Mouse (Mus musculus) heart, postnatal 25 days (tissue): ENCODE measurements around the gene Pcbd2. TPM values are rescaled to one million over a fixed set of nuclear protein-coding genes. Genes with fewer than 3 reads are reported as not detected.
"Not testable (repeated sequence)": the region's sequence is repeated elsewhere in the genome, so short reads cannot be mapped to it uniquely, and the experiment has no call there.

ENCODE experiments used
- DNase-seq: peaks from one replicate; pipeline ENCODE4 v3.0.0; 2022; ENCODE audit warnings: low spot score
- intact Hi-C: fragments of 180-260 bp; cut with DNase I; formaldehyde crosslinking; loops from one replicate; pipeline ENCODE4 v1.15.1; 2025
- total RNA-seq, 2 experiments: library from RNA; stranded (reverse); gene quantifications; 2 replicates each; pipeline ENCODE4 v1.2.3; 2021

Gene Pcbd2
- total RNA-seq, result 10 to 100 TPM; 38.2 to 42.5 TPM

- peak; percentile 78 for DNase-seq
- intact Hi-C loops, result loop anchor here (5.0 to 10.0 kb wide), 2 partner anchors 35 to 238 kb away; partner anchors contain the start of gene B230219D22Rik
Observed at GRCm38 (mm10) chr13:55727120-55727838, at the start of gene Pcbd2. Pcbd2 (plus strand) TSS chr13:55727368.

- DNase-seq, result no peak
- intact Hi-C loops, result no loop called here
Observed at GRCm38 (mm10) chr13:55682201-55682600, 45.0 kb upstream of the Pcbd2 start.

- no peak for DNase-seq
- intact Hi-C loops, result no loop called here
Observed at GRCm38 (mm10) chr13:55683581-55683980, 43.6 kb upstream of the Pcbd2 start.

- DNase-seq, result no peak
- intact Hi-C loops, result no loop called here
Observed at GRCm38 (mm10) chr13:55686107-55686633, 41.0 kb upstream of the Pcbd2 start.

GRCm38 (mm10) chr13:55687927-55688602 is 39.1 kb upstream of the Pcbd2 start:
- DNase-seq, result no peak
- intact Hi-C loops, result no loop called here

GRCm38 (mm10) chr13:55692535-55693242 is 34.5 kb upstream of the Pcbd2 start, which contains the start of gene B230219D22Rik:
B230219D22Rik (plus strand) TSS chr13:55693124.
- intact Hi-C loops, result loop anchor here (5.0 kb wide), 1 partner anchor 35 kb away; the partner anchor contains the start of gene Pcbd2
- peak; percentile 83 for DNase-seq

GRCm38 (mm10) chr13:55693243-55693721 is 33.9 kb upstream of the Pcbd2 start:
- intact Hi-C loops, result loop anchor here (5.0 kb wide), 1 partner anchor 34 kb away; the partner anchor contains the start of gene Pcbd2
- no peak for DNase-seq

- DNase-seq, result no peak
- intact Hi-C loops, result loop anchor here (5.0 kb wide), 1 partner anchor 33 kb away; the partner anchor contains the start of gene Pcbd2
Observed at GRCm38 (mm10) chr13:55694110-55694509, 33.1 kb upstream of the Pcbd2 start.

- intact Hi-C loops, DNase-seq: not testable (repeated sequence)
Observed at GRCm38 (mm10) chr13:55695989-55696388, 31.2 kb upstream of the Pcbd2 start.

GRCm38 (mm10) chr13:55704301-55704700 is 22.9 kb upstream of the Pcbd2 start:
- intact Hi-C loops, result no loop called here
- no peak for DNase-seq

- intact Hi-C loops, result no loop called here
- no peak for DNase-seq
Observed at GRCm38 (mm10) chr13:55712846-55713245, 14.3 kb upstream of the Pcbd2 start.

GRCm38 (mm10) chr13:55714501-55715166 is 12.5 kb upstream of the Pcbd2 start, which contains the start of gene Txndc15:
Txndc15 (plus strand) TSS chr13:55714650.
- peak; percentile 74 for DNase-seq
- intact Hi-C loops, result loop anchor here (2.0 kb wide), 1 partner anchor 14 kb away; no protein-coding TSS in a partner anchor

- DNase-seq, result no peak
- intact Hi-C loops, result loop anchor here (2.0 kb wide), 1 partner anchor 14 kb away; no protein-coding TSS in a partner anchor
Observed at GRCm38 (mm10) chr13:55715167-55715512, 12.0 kb upstream of the Pcbd2 start.

GRCm38 (mm10) chr13:55715908-55716510 is 11.2 kb upstream of the Pcbd2 start:
- DNase-seq, result no peak
- intact Hi-C loops, result loop anchor here (2.0 kb wide), 1 partner anchor 13 kb away; no protein-coding TSS in a partner anchor

- DNase-seq, result no peak
- intact Hi-C loops, result loop anchor here (10.0 kb wide), 1 partner anchor 243 kb away; no protein-coding TSS in a partner anchor
Observed at GRCm38 (mm10) chr13:55721516-55721915, 5.7 kb upstream of the Pcbd2 start.

GRCm38 (mm10) chr13:55721995-55722394 is 5.2 kb upstream of the Pcbd2 start:
- intact Hi-C loops, result loop anchor here (10.0 kb wide), 1 partner anchor 243 kb away; no protein-coding TSS in a partner anchor
- no peak for DNase-seq

- no peak for DNase-seq
- intact Hi-C loops, result loop anchor here (5.0 to 10.0 kb wide), 2 partner anchors 34 to 238 kb away; partner anchors contain the start of gene B230219D22Rik
Observed at GRCm38 (mm10) chr13:55726598-55727119, 509 bp upstream of the Pcbd2 start.

- intact Hi-C loops, result loop anchor here (1.0 to 10.0 kb wide), 5 partner anchors 13 to 237 kb away; partner anchors contain the start of genes B230219D22Rik and Txndc15
- DNase-seq, result peak; percentile 29
Observed at GRCm38 (mm10) chr13:55727839-55728238, 671 bp downstream of the Pcbd2 start.
